Mouse (Mus musculus): ENCODE measurements at regions not wholly inside any gene's neighbourhood (a gene's known extent, or its start where the extent isn't known, plus 50 kb on each side); places are given as distances from the start of the nearest gene placed in this dataset.

GRCm38 (mm10) chr16:55442821-55443581, 145.2 kb upstream of the Zpld1 start:
- DNase-seq (ENCODE audit: low spot score) = no peak

- no peak for DNase-seq (ENCODE audit: low spot score)
Measured at GRCm38 (mm10) chr16:55435139-55435968, 137.6 kb upstream of the Zpld1 start.

GRCm38 (mm10) chr16:55421569-55422342, 124.0 kb upstream of the Zpld1 start:
- DNase-seq (ENCODE audit: low spot score) = no peak

- DNase-seq (ENCODE audit: low spot score) = no peak
Measured at GRCm38 (mm10) chr16:55420876-55421568, 123.2 kb upstream of the Zpld1 start.

DNA sequence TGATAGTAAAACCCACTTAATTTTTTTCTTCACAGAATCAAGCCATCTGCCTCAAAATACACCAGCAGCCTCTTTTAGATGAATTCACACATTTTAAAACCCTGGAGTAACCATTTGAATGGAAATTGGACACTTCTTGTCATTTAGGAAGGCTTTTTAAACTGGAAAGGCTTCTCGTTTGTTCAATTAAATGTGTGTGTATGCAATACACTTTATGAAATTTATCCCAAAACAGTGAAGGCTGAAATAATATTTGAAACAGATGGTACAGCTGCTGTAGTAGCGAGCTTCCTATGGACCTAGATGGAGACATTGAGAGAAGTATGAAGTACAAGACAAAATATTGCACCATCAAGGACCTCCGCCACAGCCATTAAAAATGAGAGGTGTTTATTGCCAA, 121.1 kb upstream of the Zpld1 start:
- no peak for DNase-seq (ENCODE audit: low spot score)

GRCm38 (mm10) chr16:55400818-55401217, 103.0 kb upstream of the Zpld1 start:
- DNase-seq (ENCODE audit: low spot score) = no peak

DNA sequence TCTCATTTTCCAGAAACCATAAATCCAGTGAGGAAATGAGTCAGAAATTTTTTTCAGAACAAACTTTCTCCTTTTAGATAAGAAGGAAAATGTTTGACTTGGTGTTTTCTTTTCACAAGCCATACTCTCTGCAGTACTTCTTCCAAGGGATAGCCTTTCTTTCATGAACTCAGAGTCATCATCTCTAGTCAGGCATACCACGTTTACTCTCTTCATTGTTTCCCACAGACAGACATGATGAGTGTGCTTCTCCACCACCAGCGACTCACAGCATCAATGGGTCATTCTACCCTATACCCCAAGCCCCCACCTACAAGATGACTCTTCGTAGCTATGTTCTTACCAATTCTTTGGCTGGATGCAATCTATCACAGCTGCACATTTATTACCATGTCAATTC, 97.1 kb upstream of the Zpld1 start:
- DNase-seq (ENCODE audit: low spot score) = no peak

DNA sequence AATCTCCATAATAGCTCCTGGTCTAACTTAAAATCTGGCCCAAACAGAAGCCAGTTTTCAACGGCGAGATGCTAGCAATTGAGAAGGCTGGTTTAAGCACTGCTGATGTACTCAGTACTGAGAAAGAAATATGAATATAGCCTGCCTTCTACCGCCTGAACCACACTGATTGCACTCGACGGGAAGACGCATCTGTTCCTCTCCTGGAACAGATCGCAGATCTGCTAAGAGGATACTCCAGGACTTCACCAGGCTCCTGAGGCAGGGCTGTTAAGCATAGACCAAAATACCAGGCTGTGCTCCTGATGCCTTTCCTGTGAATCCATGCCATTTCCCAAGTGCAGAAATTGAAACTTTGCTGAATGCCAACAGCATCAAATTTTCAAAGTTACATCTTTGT, 92.6 kb upstream of the Zpld1 start:
- no peak for DNase-seq (ENCODE audit: low spot score)

DNA sequence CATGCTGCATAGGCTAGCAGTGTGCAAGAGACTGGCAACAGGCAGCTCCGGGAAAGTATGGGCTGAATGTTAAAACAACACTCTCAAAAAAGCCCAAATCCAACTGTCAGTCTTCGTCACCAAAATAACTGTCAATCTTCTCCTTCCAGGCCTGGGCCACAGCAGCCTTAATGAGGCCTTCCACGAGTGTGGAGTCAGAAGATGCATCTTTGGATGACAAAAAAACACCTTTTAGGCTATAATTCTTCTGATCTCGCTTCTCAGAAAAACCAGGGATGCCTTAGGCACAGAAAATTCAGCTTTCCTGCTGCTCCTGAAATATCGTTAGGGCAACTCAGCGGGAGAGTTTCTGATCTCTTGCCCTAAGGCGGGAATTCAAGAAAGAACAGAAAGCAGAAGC, 82.2 kb upstream of the Zpld1 start:
- no peak for DNase-seq (ENCODE audit: low spot score)

DNA sequence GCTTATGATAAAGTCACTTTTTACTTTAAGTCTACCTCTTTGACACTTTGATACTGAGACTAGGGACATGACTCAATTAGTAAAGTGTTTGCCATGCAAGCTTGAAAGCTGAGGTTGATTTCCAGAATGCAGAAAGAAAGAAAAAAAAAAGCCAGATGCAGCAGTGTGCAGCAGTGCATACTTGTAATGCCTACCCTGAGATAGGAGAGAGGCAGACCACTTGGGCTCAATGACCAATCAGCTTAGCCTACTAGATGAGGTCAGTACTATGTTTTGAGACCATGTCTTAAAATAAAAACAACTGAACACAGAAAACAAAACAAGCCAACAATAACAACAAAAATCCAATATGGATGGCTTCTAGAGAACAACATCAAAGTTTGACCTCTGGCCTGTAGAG, 81.4 kb upstream of the Zpld1 start:
- no peak for DNase-seq (ENCODE audit: low spot score)

GRCm38 (mm10) chr16:55378701-55379100, 80.9 kb upstream of the Zpld1 start:
- no peak for DNase-seq (ENCODE audit: low spot score)

GRCm38 (mm10) chr16:55375922-55376321, 78.1 kb upstream of the Zpld1 start:
- no peak for DNase-seq (ENCODE audit: low spot score)

DNA sequence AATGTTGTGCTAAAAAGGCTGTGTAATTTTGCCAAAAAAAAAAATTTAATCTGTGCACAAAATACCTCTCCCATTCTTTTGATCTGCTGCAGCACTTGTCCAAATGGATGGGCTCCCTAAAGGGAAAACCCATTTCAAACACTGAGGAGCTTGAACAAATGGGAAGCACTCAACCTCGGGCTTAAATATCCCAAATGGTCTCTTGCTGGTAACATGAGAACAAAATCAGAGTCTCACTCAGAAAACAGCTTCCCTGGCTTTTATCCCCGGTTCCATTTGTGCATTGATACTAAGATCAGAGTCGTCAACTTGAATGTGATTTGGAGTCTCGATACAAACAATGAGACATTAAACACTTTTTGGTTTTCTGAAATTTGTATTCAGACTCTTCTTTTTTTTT, 59.9 kb upstream of the Zpld1 start:
- no peak for DNase-seq (ENCODE audit: low spot score)

GRCm38 (mm10) chr16:55356097-55356496, 58.3 kb upstream of the Zpld1 start:
- no peak for DNase-seq (ENCODE audit: low spot score)

All from MN1 (cell line).